Mouse (Mus musculus) MEL (cell line): Measurements from ENCODE around the gene 1600014C10Rik. TPM values are rescaled to one million over a fixed set of nuclear protein-coding genes. Genes with fewer than 3 reads are reported as not detected.

Source experiments
- DNase-seq: peaks from one replicate; pipeline ENCODE4 v3.0.0; 2011; ENCODE audit warnings: low read depth, low spot score
- H3K27ac ChIP-seq: 2 replicates; pipeline ENCODE4 v1.5.1; 2012; ENCODE audit warnings: low read depth, mild to moderate bottlenecking, control low read depth, low read length, moderate library complexity; ENCODE audit not compliant: control insufficient read depth
- H3K27me3 ChIP-seq, 2 experiments: fragments of 150-350 bp in 1 of 2; sonication (generic) in 1 of 2; 2 replicates each; pipeline ENCODE4 v1.6.1; 2012; ENCODE audit warnings: low read length in 2 of 2, mild to moderate bottlenecking in 2 of 2, improper control_type of control experiment in 1 of 2, moderate library complexity in 1 of 2; ENCODE audit not compliant: insufficient read depth in 2 of 2, control insufficient read depth in 1 of 2
- H3K36me3 ChIP-seq, 2 experiments: 2 replicates each; pipeline ENCODE4 v1.6.1; 2012 to 2014; ENCODE audit warnings: low read length in 2 of 2, improper control_type of control experiment in 1 of 2, inconsistent platforms in 1 of 2, mild to moderate bottlenecking in 1 of 2; ENCODE audit not compliant: insufficient read depth in 2 of 2, control insufficient read depth in 1 of 2
- H3K4me1 ChIP-seq, 2 experiments: fragments of 150-350 bp in 1 of 2; sonication (generic) in 1 of 2; 2 replicates each; pipeline ENCODE4 v1.6.1; 2012; ENCODE audit warnings: low read length in 2 of 2, improper control_type of control experiment in 1 of 2, mild to moderate bottlenecking in 1 of 2; ENCODE audit not compliant: insufficient read depth in 2 of 2, control insufficient read depth in 1 of 2
- H3K4me3 ChIP-seq, 2 experiments: fragments of 150-350 bp in 1 of 2; sonication (generic) in 1 of 2; 2 replicates each; pipeline ENCODE4 v1.5.1; 2012; ENCODE audit warnings: low read depth in 2 of 2, low read length in 2 of 2, mild to moderate bottlenecking in 2 of 2, moderate library complexity in 2 of 2, control low read depth in 1 of 2, improper control_type of control experiment in 1 of 2; ENCODE audit not compliant: control insufficient read depth in 1 of 2, insufficient read depth in 1 of 2
- H3K79me2 ChIP-seq: 2 replicates; pipeline ENCODE4 v1.6.1; 2012; ENCODE audit warnings: mild to moderate bottlenecking, low read length, moderate library complexity; ENCODE audit not compliant: control insufficient read depth, poor library complexity, insufficient read depth
- H3K9ac ChIP-seq: 2 replicates; pipeline ENCODE4 v1.6.1; 2012; ENCODE audit warnings: low read depth, mild to moderate bottlenecking, control low read depth, low read length, moderate library complexity; ENCODE audit not compliant: control insufficient read depth, poor library complexity, severe bottlenecking
- H3K9me3 ChIP-seq: fragments of 150-350 bp; sonication (generic); replicated peaks from 2 replicates; pipeline ENCODE4 v1.6.1; 2012; ENCODE audit warnings: mild to moderate bottlenecking, low read length, improper control_type of control experiment, moderate library complexity; ENCODE audit not compliant: insufficient read depth
- BHLHE40 ChIP-seq: IDR thresholded peaks from 2 replicates; pipeline ENCODE4 v1.6.1; 2012; ENCODE audit warnings: low read depth, mild to moderate bottlenecking, inconsistent platforms, low read length, improper control_type of control experiment, borderline replicate concordance
- CHD1 ChIP-seq: IDR thresholded peaks from 2 replicates; pipeline ENCODE4 v1.6.1; 2012; ENCODE audit warnings: low read depth, mild to moderate bottlenecking, inconsistent platforms, low read length, improper control_type of control experiment
- CHD2 ChIP-seq: IDR thresholded peaks from 2 replicates; pipeline ENCODE4 v1.6.1; 2011; ENCODE audit warnings: low read length, improper control_type of control experiment
- CTCF ChIP-seq, 3 experiments: IDR thresholded peaks in 2 of 3; conservative IDR thresholded peaks in 1 of 3; 2 replicates each; pipeline ENCODE4 v1.5.1; 2011 to 2012; ENCODE audit warnings: low read length in 3 of 3, low read depth in 2 of 3, mild to moderate bottlenecking in 2 of 3, improper control_type of control experiment in 1 of 3, inconsistent platforms in 1 of 3, mixed read lengths in 1 of 3, moderate library complexity in 1 of 3; ENCODE audit not compliant: control insufficient read depth in 1 of 3, insufficient read depth in 1 of 3, poor library complexity in 1 of 3, severe bottlenecking in 1 of 3
- E2F4 ChIP-seq: IDR thresholded peaks from 2 replicates; pipeline ENCODE4 v1.6.1; 2011; ENCODE audit warnings: low read depth, low read length, improper control_type of control experiment, borderline replicate concordance
- EP300 ChIP-seq, 2 experiments: IDR thresholded peaks; 2 replicates each; pipeline ENCODE4 v1.6.1; 2011; ENCODE audit warnings: improper control_type of control experiment in 2 of 2, low read length in 2 of 2, low read depth in 1 of 2, mild to moderate bottlenecking in 1 of 2
- ETS1 ChIP-seq: IDR thresholded peaks from 2 replicates; pipeline ENCODE4 v1.6.1; 2012; ENCODE audit warnings: low read depth, mild to moderate bottlenecking, inconsistent platforms, low read length, improper control_type of control experiment, moderate library complexity
- GABPA ChIP-seq: IDR thresholded peaks from 2 replicates; pipeline ENCODE4 v1.6.1; 2012; ENCODE audit warnings: low read depth, mild to moderate bottlenecking, inconsistent platforms, low read length, improper control_type of control experiment, moderate library complexity
- KAT2A ChIP-seq: conservative IDR thresholded peaks from 2 replicates; pipeline ENCODE4 v1.6.1; 2012; ENCODE audit warnings: low read depth, low read length, improper control_type of control experiment, inconsistent platforms
- MAX ChIP-seq: IDR thresholded peaks from 2 replicates; pipeline ENCODE4 v1.6.1; 2011; ENCODE audit warnings: low read length, improper control_type of control experiment
- MXI1 ChIP-seq: IDR thresholded peaks from 2 replicates; pipeline ENCODE4 v1.6.1; 2011; ENCODE audit warnings: mild to moderate bottlenecking, low read depth, low read length, improper control_type of control experiment
- MYB ChIP-seq: IDR thresholded peaks from 2 replicates; pipeline ENCODE4 v1.6.1; 2011; ENCODE audit warnings: mild to moderate bottlenecking, low read depth, low read length, improper control_type of control experiment
- POLR2AphosphoS2 ChIP-seq: IDR thresholded peaks from 2 replicates; pipeline ENCODE4 v1.6.1; 2011; ENCODE audit warnings: low read length, improper control_type of control experiment
- POLR2AphosphoS5 ChIP-seq: IDR thresholded peaks from 2 replicates; pipeline ENCODE4 v1.6.1; 2012; ENCODE audit warnings: low read depth, borderline replicate concordance, mild to moderate bottlenecking, inconsistent platforms, low read length, moderate library complexity, mixed read lengths
- RAD21 ChIP-seq: IDR thresholded peaks from 2 replicates; pipeline ENCODE4 v1.6.1; 2011; ENCODE audit warnings: mild to moderate bottlenecking, low read depth, low read length, improper control_type of control experiment
- RCOR1 ChIP-seq: IDR thresholded peaks from 2 replicates; pipeline ENCODE4 v1.6.1; 2012; ENCODE audit warnings: low read depth, mild to moderate bottlenecking, inconsistent platforms, low read length, improper control_type of control experiment
- SIN3A ChIP-seq: IDR thresholded peaks from 2 replicates; pipeline ENCODE4 v1.6.1; 2012; ENCODE audit warnings: low read length, improper control_type of control experiment, inconsistent platforms
- SMC3 ChIP-seq: IDR thresholded peaks from 2 replicates; pipeline ENCODE4 v1.6.1; 2011; ENCODE audit warnings: low read depth, low read length, improper control_type of control experiment
- TAL1 ChIP-seq: IDR thresholded peaks from 2 replicates; pipeline ENCODE4 v1.6.1; 2012; ENCODE audit warnings: mild to moderate bottlenecking, inconsistent platforms, low read length, moderate library complexity, mixed read lengths
- TBP ChIP-seq: IDR thresholded peaks from 2 replicates; pipeline ENCODE4 v1.8.0; 2011; ENCODE audit warnings: low read depth, low read length, improper control_type of control experiment
- TCF12 ChIP-seq: IDR thresholded peaks from 2 replicates; pipeline ENCODE4 v1.6.1; 2014; ENCODE audit warnings: low read depth, mild to moderate bottlenecking, inconsistent platforms, low read length, improper control_type of control experiment, moderate library complexity
- UBTF ChIP-seq: IDR thresholded peaks from 2 replicates; pipeline ENCODE4 v1.6.1; 2012; ENCODE audit warnings: low read depth, mild to moderate bottlenecking, inconsistent platforms, low read length, improper control_type of control experiment, moderate library complexity, borderline replicate concordance; ENCODE audit not compliant: insufficient read depth
- ZC3H11A ChIP-seq: IDR thresholded peaks from 2 replicates; pipeline ENCODE4 v1.6.1; 2012; ENCODE audit warnings: low read depth, mild to moderate bottlenecking, inconsistent platforms, low read length, improper control_type of control experiment
- ZKSCAN1 ChIP-seq: IDR thresholded peaks from 2 replicates; pipeline ENCODE4 v1.6.1; 2012; ENCODE audit warnings: low read depth, mild to moderate bottlenecking, inconsistent platforms, low read length, improper control_type of control experiment, moderate library complexity
- ZMIZ1 ChIP-seq: IDR thresholded peaks from 2 replicates; pipeline ENCODE4 v1.6.1; 2012; ENCODE audit warnings: low read depth, mild to moderate bottlenecking, inconsistent platforms, low read length, improper control_type of control experiment, moderate library complexity
- ZNF384 ChIP-seq: IDR thresholded peaks from 2 replicates; pipeline ENCODE4 v1.6.1; 2012; ENCODE audit warnings: low read depth, mild to moderate bottlenecking, inconsistent platforms, low read length, improper control_type of control experiment
- polyA plus RNA-seq, 2 experiments: library from polyadenylated mRNA; stranded (reverse) in 1 of 2; unstranded in 1 of 2; fragments of >175 nt in 1 of 2; fragments of >200 nt in 1 of 2; gene quantifications; 2 replicates each; pipeline versions ENCODE4 v1.2.1 to v1.2.4; 2012; ENCODE audit warnings: low replicate concordance in 2 of 2, low read depth in 1 of 2; ENCODE audit not compliant: insufficient read length in 2 of 2, insufficient read depth in 1 of 2, missing spikeins in 1 of 2
- total RNA-seq: library from RNA; depleted of rRNA; stranded (reverse); fragments of 300-350 nt; gene quantifications from 2 replicates; pipeline ENCODE4 v1.2.3, GENCODE M21; 2012

The 1600014C10Rik gene
- total and polyA plus RNA-seq, 3 experiments = 10.2 to 14.7 TPM; not detected in 1

DNA sequence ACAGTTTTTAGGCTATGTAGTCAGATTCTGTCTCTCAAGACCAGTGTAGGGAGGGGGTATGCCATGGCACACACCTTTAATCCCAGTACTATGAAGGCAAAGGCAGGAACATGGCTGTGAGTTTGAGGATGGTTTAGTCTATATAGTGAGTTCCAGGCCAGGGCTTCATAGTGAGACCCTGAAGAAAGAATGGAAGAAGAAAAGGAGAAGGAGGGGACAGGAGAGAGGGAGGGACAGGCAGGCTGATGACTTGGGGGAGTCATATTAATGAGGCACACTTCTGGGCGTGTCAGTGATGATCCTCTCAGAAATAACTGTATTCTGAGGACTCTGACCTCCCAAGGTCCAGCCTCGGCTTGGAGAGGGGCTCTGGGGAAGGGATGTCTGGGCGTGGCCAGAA lies 7.0 kb upstream of the 1600014C10Rik start:
- Histone ChIP-seq H3K36me3 (no peaks in the 10 kb centered on the region), H3K79me2 (no peaks in the 10 kb centered on the region), H3K27ac (no peak overlapping the region), H3K27me3 (no peaks in the 10 kb centered on the region), H3K4me1 (no peaks in the 10 kb centered on the region), H3K9me3 (no peaks in the 10 kb centered on the region), H3K9ac (no peak overlapping the region)
- no peak for DNase-seq
- TF ChIP-seq ZC3H11A (no peak), ZNF384 (no peak), ZMIZ1 (no peak), POLR2AphosphoS5 (no peak), MXI1 (no peak), MAX (no peak), TCF12 (no peak), UBTF (no peak), SMC3 (no peak)
- TF ChIP-seq, all 39 proteins: peak for 0
- H3K4me3 ChIP-seq = no peak overlapping the region

DNA sequence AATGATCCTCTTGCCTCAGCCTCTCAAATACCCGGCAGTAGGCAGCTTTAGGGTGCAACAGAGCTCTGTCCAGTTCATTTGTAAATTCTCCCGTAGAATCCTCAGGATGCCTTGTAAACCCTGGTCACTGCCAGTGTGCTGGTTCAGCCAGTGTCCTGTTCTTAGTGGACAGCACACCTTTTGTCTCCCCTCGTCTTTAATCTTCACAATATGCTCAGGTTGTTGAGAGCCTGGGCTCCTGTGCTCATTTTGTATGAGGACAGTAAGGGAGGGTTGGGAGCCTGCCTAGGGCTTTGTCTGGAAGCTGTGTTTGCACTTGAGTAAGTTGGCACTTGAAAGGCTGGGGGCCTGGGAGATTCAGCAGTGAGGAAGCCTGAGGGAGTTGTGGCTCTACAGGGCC lies 3.1 kb upstream of the 1600014C10Rik start:
- no peak overlapping the region for H3K27ac ChIP-seq
- no peak overlapping the region for H3K4me3 ChIP-seq
- no peaks in the 10 kb centered on the region for H3K27me3 ChIP-seq
- peaks cover 0 to 5% of the 10 kb centered on the region in 2 experiments; a peak in 2 of 4 replicates for H3K36me3 ChIP-seq
- H3K9me3 ChIP-seq = no peaks in the 10 kb centered on the region
- TF ChIP-seq ZKSCAN1 = no peak
- no peak for TF ChIP-seq CTCF (IDR thresholded peaks at IDR 0.05 in 2 of 3, conservative IDR thresholded peaks at IDR 0.05 in 1 of 3; ENCODE audit: control insufficient read depth in 1 of 3, insufficient read depth in 1 of 3, low read depth in 2 of 3, low read length in 3 of 3, poor library complexity in 1 of 3, severe bottlenecking in 1 of 3)
- TF ChIP-seq EP300 (IDR thresholded peaks at IDR 0.05; ENCODE audit: low read depth in 1 of 2, low read length in 2 of 2) = no peak
- no peak for TF ChIP-seq ZMIZ1
- no peak for TF ChIP-seq TBP
- TF ChIP-seq ZC3H11A = no peak
- TF ChIP-seq MYB = no peak
- peaks cover 2 to 6% of the 10 kb centered on the region in 2 experiments; a peak in 2 of 4 replicates for H3K4me1 ChIP-seq
- peaks cover 2% of the 10 kb centered on the region; the same call in 1 of the 2 replicates for H3K79me2 ChIP-seq
- no peak for DNase-seq
- no peak overlapping the region for H3K9ac ChIP-seq

DNA sequence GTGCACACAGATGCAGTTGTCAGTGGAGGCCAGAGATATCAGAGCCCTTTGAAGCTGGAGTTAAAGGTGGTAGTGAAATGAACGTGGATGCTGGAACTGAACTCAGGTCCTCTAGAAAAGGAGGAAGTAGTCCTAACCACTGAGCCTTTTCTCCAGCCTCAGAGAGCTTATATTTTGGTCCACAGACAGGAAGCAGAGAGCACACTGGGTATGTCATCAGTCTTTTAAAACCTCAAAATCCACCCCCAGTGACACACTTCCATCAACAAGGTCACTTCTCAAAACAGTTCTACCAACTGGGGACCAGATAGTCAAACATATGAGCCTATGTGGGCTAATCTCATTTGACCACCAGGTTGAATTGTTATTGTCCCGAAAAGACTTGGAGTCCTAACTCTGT lies 1.7 kb upstream of the 1600014C10Rik start:
- peaks cover 2% of the 10 kb centered on the region; the same call in 1 of the 2 replicates for H3K79me2 ChIP-seq
- H3K36me3 ChIP-seq = peaks cover 0 to 5% of the 10 kb centered on the region in 2 experiments; a peak in 2 of 4 replicates
- H3K9ac ChIP-seq = no peak overlapping the region
- H3K4me1 ChIP-seq = peaks cover 2 to 6% of the 10 kb centered on the region in 2 experiments; a peak in 2 of 4 replicates
- no peak overlapping the region for H3K27ac ChIP-seq
- no peak overlapping the region for H3K4me3 ChIP-seq
- peak; percentile 45 for DNase-seq
- no peaks in the 10 kb centered on the region for H3K27me3 ChIP-seq
- TF ChIP-seq CHD1 = no peak
- no peak for TF ChIP-seq E2F4
- TF ChIP-seq UBTF = no peak
- no peak for TF ChIP-seq SMC3
- no peak for TF ChIP-seq SIN3A
- TF ChIP-seq POLR2AphosphoS2 = no peak
- TF ChIP-seq RAD21 = no peak
- no peak for TF ChIP-seq RCOR1
- no peak for TF ChIP-seq BHLHE40
- TF ChIP-seq ETS1 = no peak
- TF ChIP-seq TAL1 = no peak
- TF ChIP-seq GABPA = no peak
- no peak for TF ChIP-seq KAT2A
- TF ChIP-seq TCF12 = no peak
- no peak for TF ChIP-seq MYB
- no peak for TF ChIP-seq ZKSCAN1
- no peak for TF ChIP-seq CHD2
- H3K9me3 ChIP-seq = no peaks in the 10 kb centered on the region
